Mouse (Mus musculus) inflammation-experienced regulatory T-cells, adult 16 weeks (primary cell): Measurements from ENCODE around the gene Sgk2. TPM values are rescaled to one million over a fixed set of nuclear protein-coding genes. Genes with fewer than 3 reads are reported as not detected.

ENCODE experiments used
- polyA plus RNA-seq: library from polyadenylated mRNA; unstranded; fragments of 100-300 nt; shearing (Covaris generic); gene quantifications from one replicate; pipeline ENCODE4 v1.2.1, GENCODE M21; 2017

Sgk2 gene
- not detected for polyA plus RNA-seq

DNA sequence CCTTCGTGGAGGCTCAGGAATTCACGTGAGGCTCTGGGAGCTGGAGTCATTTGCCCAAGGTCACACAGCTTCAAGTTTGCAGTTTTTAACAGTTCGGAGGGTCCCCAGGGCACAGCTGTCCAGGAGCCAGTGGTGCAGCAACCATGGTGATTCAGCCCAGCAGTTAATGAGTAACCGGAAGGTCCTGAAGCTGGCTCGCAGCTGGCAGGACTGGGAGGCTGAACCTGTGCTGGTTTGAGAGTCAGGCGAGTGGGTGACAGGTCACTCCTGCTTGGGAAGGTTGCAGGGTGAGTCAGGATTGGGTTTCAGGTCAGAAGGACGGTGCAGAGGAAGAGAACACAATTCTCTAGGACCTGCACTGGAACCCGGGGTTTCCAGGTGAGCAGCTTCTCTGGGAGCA, at the start of gene Sgk2:
Gene Sgk2, plus strand, starts transcription at position 113 of the 400 bp plus-strand sequence.

DNA sequence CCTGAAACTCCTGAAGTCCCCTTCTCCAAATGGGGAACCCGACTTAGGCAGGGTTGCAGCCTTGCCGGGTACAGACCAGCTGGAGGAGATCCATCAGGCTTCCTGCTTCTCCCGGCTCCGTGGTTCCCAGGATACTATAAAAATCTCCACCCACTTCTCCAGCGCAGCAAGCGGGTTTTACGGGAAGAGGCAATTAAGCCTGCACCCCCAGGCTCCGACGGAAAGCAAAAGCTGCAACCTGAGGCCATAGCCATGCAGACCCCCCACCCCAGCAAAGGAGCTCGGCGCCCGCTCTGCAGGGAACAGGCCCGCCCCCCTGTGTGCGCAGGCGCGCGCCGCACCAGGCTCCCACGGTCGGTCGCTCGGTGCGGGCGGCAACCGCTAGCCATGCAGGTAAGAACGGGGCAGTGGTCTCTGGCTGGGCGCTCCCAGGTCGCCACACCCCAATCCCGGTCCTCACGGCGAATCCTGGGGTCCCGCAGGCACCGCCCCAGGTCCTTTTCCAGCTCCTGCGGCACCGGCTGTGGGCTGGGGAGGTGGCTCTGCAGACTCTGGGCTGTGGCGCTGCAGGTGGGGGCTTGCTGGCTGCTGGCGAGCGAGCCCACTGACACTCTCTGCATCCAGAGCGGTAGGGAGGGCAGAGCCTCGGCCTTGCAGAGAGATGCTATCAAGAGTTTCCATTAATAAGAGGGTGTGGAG, 43.8 kb upstream of the Sgk2 start, which contains the start of gene L3mbtl1:
Gene L3mbtl1, plus strand, starts transcription at position 325 of the 699 bp plus-strand sequence.

DNA sequence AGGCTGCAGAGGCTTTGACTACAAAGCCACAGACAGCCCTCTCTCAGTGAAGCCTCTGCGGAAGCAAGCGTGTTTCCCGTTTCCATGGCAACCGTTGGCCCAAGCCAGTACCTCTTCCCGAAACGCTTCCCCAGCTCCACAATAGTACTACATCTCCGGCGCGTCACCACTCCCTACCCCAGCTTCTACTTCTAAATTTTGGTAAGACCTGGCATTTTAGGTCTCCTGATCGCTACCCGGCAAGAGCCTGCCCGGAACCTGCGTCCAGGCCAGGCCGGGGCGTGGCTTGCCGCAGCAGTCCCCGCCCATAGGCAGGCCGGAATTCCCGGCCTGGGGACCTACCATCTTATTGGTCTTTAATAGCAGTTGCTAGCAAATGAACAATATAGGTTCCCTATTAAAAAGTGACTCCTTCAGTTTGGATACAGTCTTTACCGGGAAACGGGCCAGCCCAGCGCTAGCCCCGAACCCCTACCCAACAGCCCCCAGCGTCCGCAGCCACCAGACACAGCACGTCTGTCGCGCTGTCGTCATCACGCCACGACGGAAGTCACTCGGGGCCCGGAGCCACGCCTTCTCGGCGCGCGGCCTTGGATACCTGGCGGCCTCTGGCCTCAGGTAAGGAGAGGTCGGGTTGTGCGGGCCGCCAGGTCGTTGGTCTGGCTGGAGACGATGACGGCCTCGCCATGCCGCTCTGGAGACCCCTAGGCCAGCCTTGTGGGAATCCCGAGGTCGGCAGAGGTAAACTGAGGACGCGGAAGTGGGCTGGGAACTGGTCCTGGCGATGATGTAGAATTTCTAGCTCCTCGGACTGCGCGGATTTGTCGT, 30.0 kb downstream of the Sgk2 start, which contains the start of gene Ift52:
Gene Ift52, plus strand, starts transcription at position 439 of the 828 bp plus-strand sequence.

DNA sequence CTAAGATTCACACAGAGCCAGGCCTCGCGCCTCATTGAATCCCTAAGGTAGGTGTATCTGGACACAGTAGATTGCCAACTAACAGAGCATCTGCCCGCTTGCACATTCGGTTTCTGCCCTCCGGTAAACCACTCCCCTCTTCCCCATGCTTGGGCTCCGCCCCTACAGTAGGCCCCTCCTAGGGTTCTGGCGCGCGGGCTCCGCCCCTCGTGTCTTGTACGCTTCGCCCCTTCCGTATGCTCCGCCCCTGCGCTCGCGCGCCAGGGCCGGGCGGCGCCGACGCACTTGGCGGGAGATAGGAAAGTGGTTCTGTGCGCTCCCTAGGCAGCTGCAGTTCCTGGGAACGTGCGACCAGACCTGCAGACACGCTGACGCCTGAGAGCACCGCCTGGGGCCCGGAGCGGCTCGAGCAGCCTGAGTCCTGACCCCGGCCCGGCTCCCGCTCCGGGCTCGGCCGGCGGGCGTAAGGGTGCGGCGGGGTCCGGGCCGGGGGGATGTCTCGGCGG, 67.3 kb downstream of the Sgk2 start, which contains the start of gene Mybl2:
Gene Mybl2, plus strand, starts transcription at position 353 of the 506 bp plus-strand sequence.

Other genes with a start within 250 kb of the Sgk2 start
- gene Srsf6, start 55.8 kb upstream of the Sgk2 start, polyA plus RNA-seq = 55.1 TPM
- gene L3mbtl1, start 43.9 kb upstream of the Sgk2 start, polyA plus RNA-seq = 0.07 TPM
- gene Ift52, start 30.0 kb downstream of the Sgk2 start, polyA plus RNA-seq = 64.4 TPM
- gene Mybl2, start 67.4 kb downstream of the Sgk2 start, polyA plus RNA-seq = 6.2 TPM
- gene Gtsf1l, start 100.5 kb downstream of the Sgk2 start, polyA plus RNA-seq = not detected
- gene Tox2, start 215.8 kb downstream of the Sgk2 start, polyA plus RNA-seq = 25.0 TPM